8 mouse cellular contexts compared by ENCODE assay signal in genomic region chr8:105217926-105218522, GRCm38 (mm10). TPM values are rescaled to one million over a fixed set of nuclear protein-coding genes. Genes with fewer than 3 reads are reported as not detected.
DNase-seq lines count a peak whose midpoint lies in the region; ATAC-seq lines count a peak whose summit lies in the region.

No protein-coding gene starts in this region.

- no peak overlapping the region for H3K27ac ChIP-seq in hindbrain, embryonic 16.5 days (ENCODE audit: low read depth, low read length)

- H3K9me3 ChIP-seq in hindbrain, embryonic 16.5 days (ENCODE audit: control insufficient read depth, low read length), result no peaks in the 10 kb centered on the region

- 82% methylated on average over 5 of the region's 5 CpGs for WGBS in hindbrain, embryonic 16.5 days

- peak; percentile 18 to 76 for DNase-seq in adrenal gland, adult (ENCODE audit: inconsistent age in 2 of 2, low spot score in 1 of 2)
- no peak for DNase-seq in adrenal gland, postnatal 36 days
- peak; percentile 59 for DNase-seq in left cerebral cortex, adult 11 months (ENCODE audit: low spot score)
- DNase-seq in left cerebral cortex, adult 8-10 months (ENCODE audit: low spot score in 2 of 2), result no peak
- peak; percentile 92 for DNase-seq in retina, embryonic 14.5 days (ENCODE audit: low spot score)
- DNase-seq in testis, postnatal 14 days (ENCODE audit: low spot score), result no peak

- peak; percentile 63 for ATAC-seq in activated CD4-positive, CD25-positive, alpha-beta regulatory T cell, adult 4 months
- ATAC-seq in hindbrain, embryonic 16.5 days, result 0 out of 2 replicates have a peak, but pooled peaks have one; percentile 14

- no peak overlapping the region for H3K9ac ChIP-seq in hindbrain, embryonic 16.5 days (ENCODE audit: low read depth, low read length)

- H3K27me3 ChIP-seq in hindbrain, embryonic 16.5 days (replicated peaks; ENCODE audit: control insufficient read depth, insufficient read depth, low read length), result no peaks in the 10 kb centered on the region

- H3K4me3 ChIP-seq in hindbrain, embryonic 16.5 days (ENCODE audit: low read length), result no peak overlapping the region

- no peaks in the 10 kb centered on the region for H3K4me1 ChIP-seq in hindbrain, embryonic 16.5 days (ENCODE audit: control insufficient read depth, insufficient read depth, low read depth, low read length)

- no peaks in the 10 kb centered on the region for H3K36me3 ChIP-seq in hindbrain, embryonic 16.5 days (ENCODE audit: control insufficient read depth, insufficient read depth, low read length)

- no peak overlapping the region for H3K4me2 ChIP-seq in hindbrain, embryonic 16.5 days (ENCODE audit: low read length)

RNA-seq across cellular contexts. Expression of gene D230025D16Rik, which starts 6.9 kb away (rescaled TPM):
- 10 to 100 TPM; 23.7 to 27.2 TPM for total RNA-seq in adrenal gland, postnatal 36 days (2021)
- total RNA-seq in left cerebral cortex, adult 8-10 months (2022), result 10 to 100 TPM; 34.1 to 41.5 (median 38.7) TPM
- 10 to 100 TPM; 12.0 to 17.4 TPM for polyA plus RNA-seq in activated CD4-positive, CD25-positive, alpha-beta regulatory T cell, adult 4 months (2017; shearing (Covaris generic))
- polyA plus RNA-seq in hindbrain, embryonic 16.5 days (2015; fragmentation: Nextera tagmentation; extraction: Ambion mirVana), result 27.9 and 31.7 TPM in 2 replicates

RNA-seq across cellular contexts. Expression of gene B3gnt9, which starts 36.9 kb away (rescaled TPM):
- total RNA-seq in adrenal gland, postnatal 36 days (2021), result 1 to 10 TPM; 2.7 to 3.0 TPM
- 1 to 10 TPM; 4.2 to 5.4 (median 4.8) TPM for total RNA-seq in left cerebral cortex, adult 8-10 months (2022)
- under 1 TPM; 0.42 to 0.62 TPM for polyA plus RNA-seq in activated CD4-positive, CD25-positive, alpha-beta regulatory T cell, adult 4 months (2017; shearing (Covaris generic))
- 12.3 and 12.4 TPM in 2 replicates for polyA plus RNA-seq in hindbrain, embryonic 16.5 days (2015; fragmentation: Nextera tagmentation; extraction: Ambion mirVana)

RNA-seq across cellular contexts. Expression of gene Tradd, which starts 46.4 kb away (rescaled TPM):
- 10 to 100 TPM; 15.3 to 17.9 TPM for total RNA-seq in adrenal gland, postnatal 36 days (2021)
- 10 to 100 TPM in 2 of 4 experiments, 1 to 10 TPM in 2; 7.9 to 10.9 (median 9.6) TPM for total RNA-seq in left cerebral cortex, adult 8-10 months (2022)
- 10 to 100 TPM; 54.2 to 64.6 TPM for polyA plus RNA-seq in activated CD4-positive, CD25-positive, alpha-beta regulatory T cell, adult 4 months (2017; shearing (Covaris generic))
- 20.7 and 21.5 TPM in 2 replicates for polyA plus RNA-seq in hindbrain, embryonic 16.5 days (2015; fragmentation: Nextera tagmentation; extraction: Ambion mirVana)

RNA-seq across cellular contexts. Expression of gene Fbxl8, which starts 46.4 kb away (rescaled TPM):
- 1 to 10 TPM; 3.3 to 3.6 TPM for total RNA-seq in adrenal gland, postnatal 36 days (2021)
- total RNA-seq in left cerebral cortex, adult 8-10 months (2022), result 1 to 10 TPM in 2 of 4 experiments, under 1 TPM in 2; 0.50 to 1.6 (median 1.1) TPM
- polyA plus RNA-seq in activated CD4-positive, CD25-positive, alpha-beta regulatory T cell, adult 4 months (2017; shearing (Covaris generic)), result 10 to 100 TPM; 17.7 to 24.2 TPM
- 2.1 and 2.4 TPM in 2 replicates for polyA plus RNA-seq in hindbrain, embryonic 16.5 days (2015; fragmentation: Nextera tagmentation; extraction: Ambion mirVana)

RNA-seq across cellular contexts. Expression of gene Cbfb, which starts 47.5 kb away (rescaled TPM):
- 100 to 1,000 TPM in 1 of 2 experiments, 10 to 100 TPM in 1; 74.1 to 104 TPM for total RNA-seq in adrenal gland, postnatal 36 days (2021)
- 10 to 100 TPM; 17.4 to 21.8 (median 18.4) TPM for total RNA-seq in left cerebral cortex, adult 8-10 months (2022)
- 10 to 100 TPM; 34.0 to 49.2 TPM for polyA plus RNA-seq in activated CD4-positive, CD25-positive, alpha-beta regulatory T cell, adult 4 months (2017; shearing (Covaris generic))
- 28.6 and 29.0 TPM in 2 replicates for polyA plus RNA-seq in hindbrain, embryonic 16.5 days (2015; fragmentation: Nextera tagmentation; extraction: Ambion mirVana)

Comparison
In these comparisons a context has a peak if more than half of its experiments do, and no peak if none do; other contexts are left out.
1. DNase-seq: peak in adrenal gland, adult (2 of 2), left cerebral cortex, adult 11 months (single experiment) and retina, embryonic 14.5 days (single experiment); none in adrenal gland, postnatal 36 days (0 of 2), left cerebral cortex, adult 8-10 months (0 of 2) and testis, postnatal 14 days (single experiment).